Mouse (Mus musculus): ENCODE results near the gene Tbc1d1. TPM values are rescaled to one million over a fixed set of nuclear protein-coding genes. Genes with fewer than 3 reads are reported as not detected.
A peak's percentile ranks its signal among the peaks of the same experiment; 100 is the strongest.

Tbc1d1 gene
- polyA plus RNA-seq, 1 experiment from 2014 or later: 33.4 TPM

- H3K9me3 ChIP-seq (ENCODE audit: control insufficient read depth, low read length): no peaks in the 10 kb centered on the region
- peaks cover 11% of the 10 kb centered on the region for H3K36me3 ChIP-seq (ENCODE audit: control insufficient read depth, insufficient read depth, low read length)
- WGBS: 55% methylated on average over 5 of the region's 5 CpGs
- H3K4me2 ChIP-seq (ENCODE audit: low read length): no peak overlapping the region
- no peak for ATAC-seq (ENCODE audit: insufficient number of reproducible peaks, insufficient read depth, low FRiP score, low read depth)
- H3K4me3 ChIP-seq (ENCODE audit: control insufficient read depth in 1 of 2, insufficient read depth in 1 of 2, low read depth in 1 of 2, low read length in 2 of 2): no peak overlapping the region
- H3K4me1 ChIP-seq (ENCODE audit: control insufficient read depth in 2 of 2, insufficient read depth in 2 of 2, low read length in 2 of 2): no peaks in the 10 kb centered on the region
- no peak overlapping the region for H3K9ac ChIP-seq (ENCODE audit: low read length)
- no peaks in the 10 kb centered on the region for H3K27me3 ChIP-seq (ENCODE audit: control insufficient read depth, insufficient read depth, low read length)
- no peak overlapping the region for H3K27ac ChIP-seq (replicated peaks in 1 of 2; ENCODE audit: control insufficient read depth in 1 of 2, insufficient read depth in 1 of 2, low read depth in 2 of 2, low read length in 2 of 2)
Observed at GRCm38 (mm10) chr5:64131550-64131949, 24.6 kb upstream of the Tbc1d1 start.

- ATAC-seq (ENCODE audit: insufficient number of reproducible peaks, insufficient read depth, low FRiP score, low read depth): no peak
- Histone ChIP-seq H3K4me2 (ENCODE audit: low read length) (no peak overlapping the region), H3K9me3 (ENCODE audit: control insufficient read depth, low read length) (no peaks in the 10 kb centered on the region), H3K4me3 (ENCODE audit: control insufficient read depth in 1 of 2, insufficient read depth in 1 of 2, low read depth in 1 of 2, low read length in 2 of 2) (no peak overlapping the region), H3K4me1 (ENCODE audit: control insufficient read depth in 2 of 2, insufficient read depth in 2 of 2, low read length in 2 of 2) (no peaks in the 10 kb centered on the region), H3K27ac (replicated peaks in 1 of 2; ENCODE audit: control insufficient read depth in 1 of 2, insufficient read depth in 1 of 2, low read depth in 2 of 2, low read length in 2 of 2) (no peak overlapping the region), H3K36me3 (ENCODE audit: control insufficient read depth, insufficient read depth, low read length) (no peaks in the 10 kb centered on the region), H3K9ac (ENCODE audit: low read length) (no peak overlapping the region), H3K27me3 (ENCODE audit: control insufficient read depth, insufficient read depth, low read length) (no peaks in the 10 kb centered on the region)
- WGBS: 85% methylated on average over 4 of the region's 4 CpGs
Observed at GRCm38 (mm10) chr5:64133901-64134300, 22.2 kb upstream of the Tbc1d1 start.

GRCm38 (mm10) chr5:64136325-64136724 is 19.8 kb upstream of the Tbc1d1 start:
- WGBS: 68% methylated on average over 5 of the region's 5 CpGs
- no peak for ATAC-seq (ENCODE audit: insufficient number of reproducible peaks, insufficient read depth, low FRiP score, low read depth)
- H3K36me3 ChIP-seq (ENCODE audit: control insufficient read depth, insufficient read depth, low read length): no peaks in the 10 kb centered on the region

GRCm38 (mm10) chr5:64140202-64140601 is 15.9 kb upstream of the Tbc1d1 start:
- Histone ChIP-seq H3K4me2 (ENCODE audit: low read length) (no peak overlapping the region), H3K9me3 (ENCODE audit: control insufficient read depth, low read length) (no peaks in the 10 kb centered on the region), H3K27ac (replicated peaks in 1 of 2; ENCODE audit: control insufficient read depth in 1 of 2, insufficient read depth in 1 of 2, low read depth in 2 of 2, low read length in 2 of 2) (no peak overlapping the region), H3K4me1 (ENCODE audit: control insufficient read depth in 2 of 2, insufficient read depth in 2 of 2, low read length in 2 of 2) (no peaks in the 10 kb centered on the region), H3K36me3 (ENCODE audit: control insufficient read depth, insufficient read depth, low read length) (no peaks in the 10 kb centered on the region), H3K27me3 (ENCODE audit: control insufficient read depth, insufficient read depth, low read length) (no peaks in the 10 kb centered on the region), H3K9ac (ENCODE audit: low read length) (no peak overlapping the region), H3K4me3 (ENCODE audit: control insufficient read depth in 1 of 2, insufficient read depth in 1 of 2, low read depth in 1 of 2, low read length in 2 of 2) (no peak overlapping the region)
- 79% methylated on average over 3 of the region's 3 CpGs for WGBS
- ATAC-seq (ENCODE audit: insufficient number of reproducible peaks, insufficient read depth, low FRiP score, low read depth): no peak

More at GRCm38 (mm10) chr5:64136325-64136724, 19.8 kb upstream of the Tbc1d1 start:
- Histone ChIP-seq H3K9me3 (ENCODE audit: control insufficient read depth, low read length) (no peaks in the 10 kb centered on the region), H3K4me2 (ENCODE audit: low read length) (no peak overlapping the region), H3K4me3 (ENCODE audit: control insufficient read depth in 1 of 2, insufficient read depth in 1 of 2, low read depth in 1 of 2, low read length in 2 of 2) (no peak overlapping the region), H3K27ac (replicated peaks in 1 of 2; ENCODE audit: control insufficient read depth in 1 of 2, insufficient read depth in 1 of 2, low read depth in 2 of 2, low read length in 2 of 2) (no peak overlapping the region), H3K4me1 (ENCODE audit: control insufficient read depth in 2 of 2, insufficient read depth in 2 of 2, low read length in 2 of 2) (no peaks in the 10 kb centered on the region), H3K27me3 (ENCODE audit: control insufficient read depth, insufficient read depth, low read length) (no peaks in the 10 kb centered on the region), H3K9ac (ENCODE audit: low read length) (no peak overlapping the region)

- no peak overlapping the region for H3K4me2 ChIP-seq (ENCODE audit: low read length)
- no peak overlapping the region for H3K27ac ChIP-seq (replicated peaks in 1 of 2; ENCODE audit: control insufficient read depth in 1 of 2, insufficient read depth in 1 of 2, low read depth in 2 of 2, low read length in 2 of 2)
- no peaks in the 10 kb centered on the region for H3K36me3 ChIP-seq (ENCODE audit: control insufficient read depth, insufficient read depth, low read length)
- ATAC-seq (ENCODE audit: insufficient number of reproducible peaks, insufficient read depth, low FRiP score, low read depth): no peak
- WGBS: 80% methylated on average over 5 of the region's 5 CpGs
- H3K9me3 ChIP-seq (ENCODE audit: control insufficient read depth, low read length): no peaks in the 10 kb centered on the region
- H3K27me3 ChIP-seq (ENCODE audit: control insufficient read depth, insufficient read depth, low read length): no peaks in the 10 kb centered on the region
- peaks cover 0 to 5% of the 10 kb centered on the region in 2 experiments; a peak in 1 of 4 replicates for H3K4me1 ChIP-seq (ENCODE audit: control insufficient read depth in 2 of 2, insufficient read depth in 2 of 2, low read length in 2 of 2)
- H3K4me3 ChIP-seq (ENCODE audit: control insufficient read depth in 1 of 2, insufficient read depth in 1 of 2, low read depth in 1 of 2, low read length in 2 of 2): no peak overlapping the region
- H3K9ac ChIP-seq (ENCODE audit: low read length): no peak overlapping the region
Observed at GRCm38 (mm10) chr5:64144315-64144714, 11.8 kb upstream of the Tbc1d1 start.

- H3K9me3 ChIP-seq (ENCODE audit: control insufficient read depth, low read length): no peaks in the 10 kb centered on the region
- peaks cover 5 to 11% of the 10 kb centered on the region in 2 experiments; a peak in 2 of 4 replicates for H3K4me1 ChIP-seq (ENCODE audit: control insufficient read depth in 2 of 2, insufficient read depth in 2 of 2, low read length in 2 of 2)
- no peak overlapping the region for H3K4me2 ChIP-seq (ENCODE audit: low read length)
- no peak for ATAC-seq (ENCODE audit: insufficient number of reproducible peaks, insufficient read depth, low FRiP score, low read depth)
- no peaks in the 10 kb centered on the region for H3K27me3 ChIP-seq (ENCODE audit: control insufficient read depth, insufficient read depth, low read length)
- H3K27ac ChIP-seq (replicated peaks in 1 of 2; ENCODE audit: control insufficient read depth in 1 of 2, insufficient read depth in 1 of 2, low read depth in 2 of 2, low read length in 2 of 2): no peak overlapping the region
- H3K36me3 ChIP-seq (ENCODE audit: control insufficient read depth, insufficient read depth, low read length): no peaks in the 10 kb centered on the region
- 38% methylated on average over 10 of the region's 10 CpGs for WGBS
- no peak overlapping the region for H3K9ac ChIP-seq (ENCODE audit: low read length)
- no peak overlapping the region for H3K4me3 ChIP-seq (ENCODE audit: control insufficient read depth in 1 of 2, insufficient read depth in 1 of 2, low read depth in 1 of 2, low read length in 2 of 2)
Observed at GRCm38 (mm10) chr5:64146384-64147005, 9.6 kb upstream of the Tbc1d1 start.

GRCm38 (mm10) chr5:64149184-64150127 is 6.6 kb upstream of the Tbc1d1 start:
- Histone ChIP-seq H3K9ac (ENCODE audit: low read length) (0 out of 2 replicates have a peak overlapping the region, but pooled peaks have one; percentile 17), H3K9me3 (ENCODE audit: control insufficient read depth, low read length) (no peaks in the 10 kb centered on the region), H3K36me3 (ENCODE audit: control insufficient read depth, insufficient read depth, low read length) (no peaks in the 10 kb centered on the region), H3K4me3 (ENCODE audit: control insufficient read depth in 1 of 2, insufficient read depth in 1 of 2, low read depth in 1 of 2, low read length in 2 of 2) (peak overlapping the region in 1 of 2 experiments; percentile 11; a peak in 1 of 4 replicates), H3K4me2 (ENCODE audit: low read length) (peak overlapping the region; percentile 58), H3K27ac (replicated peaks in 1 of 2; ENCODE audit: control insufficient read depth in 1 of 2, insufficient read depth in 1 of 2, low read depth in 2 of 2, low read length in 2 of 2) (no peak overlapping the region), H3K4me1 (ENCODE audit: control insufficient read depth in 2 of 2, insufficient read depth in 2 of 2, low read length in 2 of 2) (peaks cover 5 to 11% of the 10 kb centered on the region in 2 experiments; a peak in 2 of 4 replicates), H3K27me3 (ENCODE audit: control insufficient read depth, insufficient read depth, low read length) (no peaks in the 10 kb centered on the region)
- ATAC-seq (ENCODE audit: insufficient number of reproducible peaks, insufficient read depth, low FRiP score, low read depth): no peak
- WGBS: 15% methylated on average over 17 of the region's 17 CpGs
